Mouse (Mus musculus) T-helper 2 cell (primary cell): ENCODE data around the gene Ssbp4.

ENCODE experiments used
- in situ Hi-C: fragments of 300-600 bp; cut with MboI, MseI; formaldehyde crosslinking; loops from one replicate; pipeline ENCODE4 v1.15.1; 2025; ENCODE audit warnings: high pct_unique_total_duplicates

Gene Ssbp4

GRCm38 (mm10) chr8:70593173-70593572, 15.5 kb downstream of the Ssbp4 start:
- in situ Hi-C loops = no loop called here

DNA sequence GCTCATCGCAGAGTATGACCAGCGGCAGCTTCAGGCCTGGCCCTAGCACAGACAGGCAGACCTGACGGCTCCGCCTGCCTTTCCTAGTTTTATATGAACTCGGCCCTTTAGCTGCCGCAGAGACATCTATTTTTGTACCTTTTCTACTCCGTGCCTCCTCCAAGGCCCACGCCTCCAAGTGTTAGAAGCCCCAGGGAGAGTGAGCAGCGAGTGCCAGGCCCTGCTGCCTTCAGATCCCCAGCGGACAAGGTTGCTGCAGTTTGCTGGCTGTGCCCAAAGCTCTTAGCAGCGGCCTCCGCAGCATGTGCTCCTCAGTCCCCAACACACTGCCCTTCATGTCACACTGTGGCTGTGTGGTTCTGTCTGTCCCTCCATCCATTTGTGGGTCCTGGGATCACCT, 17.1 kb downstream of the Ssbp4 start:
- in situ Hi-C loops = no loop called here

DNA sequence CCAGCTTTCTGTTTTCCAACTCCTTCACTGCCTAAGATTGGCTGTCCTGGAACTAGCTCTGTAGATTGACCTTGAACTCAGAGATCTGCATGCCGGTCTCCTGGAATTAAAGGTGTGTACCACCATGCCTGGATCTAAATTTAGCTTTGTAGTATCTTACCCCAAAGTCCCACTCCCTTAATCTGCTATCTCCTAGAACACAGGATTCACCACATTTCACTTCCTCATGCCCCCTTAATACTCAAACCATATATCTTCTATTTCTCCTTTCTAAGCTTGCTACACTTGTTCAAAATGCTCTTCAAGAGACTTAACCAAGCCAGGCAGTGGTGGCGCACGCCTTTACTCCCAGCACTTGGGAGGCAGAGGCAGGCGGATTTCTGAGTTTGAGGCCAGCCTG, 20.7 kb downstream of the Ssbp4 start:
- in situ Hi-C loops = loop anchor here (5.0 kb wide), 1 partner anchor 36 kb away; no protein-coding TSS in a partner anchor

DNA sequence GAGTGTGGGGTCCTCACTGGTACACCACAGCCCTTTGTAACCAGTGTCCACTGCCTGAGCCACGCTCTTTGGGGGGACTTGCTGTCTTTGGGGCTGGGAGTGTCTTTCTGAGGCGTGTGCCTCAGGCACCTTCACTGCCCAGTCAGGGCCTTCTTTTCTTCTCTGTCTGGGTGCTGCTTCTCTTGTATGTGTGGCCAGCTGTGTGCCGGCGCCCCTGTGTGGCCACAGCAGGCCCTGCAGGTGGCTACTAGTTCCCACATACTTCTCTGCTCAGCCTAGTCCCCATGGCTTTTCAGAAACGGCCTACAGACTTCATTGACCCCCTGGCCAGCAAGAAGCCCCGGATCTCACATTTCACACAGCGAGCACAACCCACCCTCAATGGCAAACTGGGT, 23.4 kb downstream of the Ssbp4 start:
- in situ Hi-C loops = loop anchor here (5.0 kb wide), 1 partner anchor 33 kb away; no protein-coding TSS in a partner anchor

DNA sequence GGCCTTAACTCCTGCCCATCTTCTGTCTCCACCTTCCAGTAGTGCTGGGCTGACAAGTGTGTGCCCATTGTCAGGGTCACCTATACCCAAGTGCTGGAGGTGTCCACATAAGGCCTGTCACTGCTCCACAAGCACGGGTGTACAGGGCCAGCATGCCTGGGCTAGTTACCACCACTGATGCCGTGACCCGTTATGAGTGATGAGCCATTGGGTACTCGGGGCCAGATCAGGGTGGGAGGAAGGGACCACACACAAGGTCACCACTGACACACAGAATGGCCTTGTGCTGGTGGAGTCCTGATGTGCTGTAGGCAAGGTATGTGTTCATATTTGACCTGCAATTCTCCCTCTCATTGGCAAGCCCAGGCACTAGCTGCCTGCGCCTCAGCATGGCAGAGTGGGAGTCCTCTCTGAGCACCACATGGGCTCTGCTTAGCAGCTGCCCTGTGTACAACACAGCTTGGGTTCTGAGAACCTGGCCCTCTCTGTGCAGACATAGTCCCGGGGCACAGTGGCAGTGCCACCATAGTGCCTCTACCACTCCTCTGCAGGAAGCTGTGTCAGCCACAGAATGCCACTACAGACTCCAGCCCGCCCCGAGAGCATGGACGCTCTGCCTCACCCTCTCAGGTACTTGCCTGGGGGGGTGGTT, 23.9 kb downstream of the Ssbp4 start:
- in situ Hi-C loops = loop anchor here (5.0 kb wide), 1 partner anchor 32 kb away; no protein-coding TSS in a partner anchor

- in situ Hi-C loops = no loop called here
Observed at GRCm38 (mm10) chr8:70583476-70584387, 24.9 kb downstream of the Ssbp4 start.

DNA sequence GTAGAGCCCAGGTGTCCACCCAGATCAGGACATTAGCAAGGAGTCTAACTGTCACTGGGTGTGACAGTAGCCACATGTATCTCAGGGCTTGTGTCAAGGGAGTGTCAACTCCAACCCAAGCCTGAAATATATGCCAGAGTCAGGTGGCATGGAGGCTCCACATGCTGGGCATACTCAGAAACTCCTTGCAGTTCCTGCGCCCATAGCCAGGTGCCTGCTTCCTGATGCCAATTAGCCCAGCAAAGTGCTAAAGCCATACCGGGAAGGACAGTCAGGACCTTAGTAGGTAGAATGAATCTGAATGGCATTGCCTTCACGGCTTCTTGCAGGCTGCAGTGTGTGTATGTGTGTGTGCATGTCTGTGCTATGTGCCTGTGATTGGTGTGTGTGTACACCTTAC, 31.5 kb downstream of the Ssbp4 start:
- in situ Hi-C loops = no loop called here

GRCm38 (mm10) chr8:70574915-70575314, 33.8 kb downstream of the Ssbp4 start:
- in situ Hi-C loops = no loop called here

DNA sequence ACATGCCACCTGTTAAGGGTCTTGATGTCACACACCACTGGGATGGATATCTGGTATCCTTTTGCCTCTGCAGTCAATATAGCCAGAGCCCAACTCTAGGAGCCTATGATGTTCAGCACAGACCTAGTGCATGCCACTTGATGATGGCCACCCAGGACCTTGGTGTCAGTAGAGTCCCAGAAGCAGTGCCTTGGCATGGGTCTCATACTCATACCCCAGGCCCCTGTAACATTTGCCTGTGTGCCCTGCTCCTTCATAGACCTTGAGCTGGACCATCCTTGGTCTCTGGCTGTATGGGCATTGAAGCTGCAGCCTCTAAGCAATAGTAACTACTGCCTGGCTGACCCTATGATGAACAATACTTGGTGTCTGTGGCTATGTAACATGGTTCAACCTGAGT, 34.4 kb downstream of the Ssbp4 start:
- in situ Hi-C loops = no loop called here

- in situ Hi-C loops = no loop called here
Observed at GRCm38 (mm10) chr8:70570990-70571389, 37.7 kb downstream of the Ssbp4 start.

- in situ Hi-C loops = no loop called here
Observed at GRCm38 (mm10) chr8:70570360-70570759, 38.3 kb downstream of the Ssbp4 start.

DNA sequence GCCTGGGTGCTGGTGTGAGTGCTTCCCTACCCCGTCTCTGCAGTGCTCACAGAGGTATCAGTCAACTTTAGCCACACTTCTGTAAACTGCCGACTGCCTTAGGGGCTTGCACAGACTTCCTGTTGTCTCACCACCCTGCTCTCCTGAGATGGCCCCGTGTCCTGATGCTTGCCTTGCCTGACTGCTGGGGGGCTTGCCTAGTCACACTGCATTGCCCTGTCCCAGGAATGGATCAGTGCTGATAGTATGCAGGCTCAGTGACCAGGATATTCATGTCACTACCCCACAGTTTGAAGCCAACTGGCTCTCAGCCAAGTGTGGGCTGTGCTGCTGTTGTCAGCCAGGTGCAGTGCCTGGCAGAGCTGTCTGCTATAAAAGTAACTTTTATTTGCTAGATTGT, 43.1 kb downstream of the Ssbp4 start:
- in situ Hi-C loops = no loop called here

DNA sequence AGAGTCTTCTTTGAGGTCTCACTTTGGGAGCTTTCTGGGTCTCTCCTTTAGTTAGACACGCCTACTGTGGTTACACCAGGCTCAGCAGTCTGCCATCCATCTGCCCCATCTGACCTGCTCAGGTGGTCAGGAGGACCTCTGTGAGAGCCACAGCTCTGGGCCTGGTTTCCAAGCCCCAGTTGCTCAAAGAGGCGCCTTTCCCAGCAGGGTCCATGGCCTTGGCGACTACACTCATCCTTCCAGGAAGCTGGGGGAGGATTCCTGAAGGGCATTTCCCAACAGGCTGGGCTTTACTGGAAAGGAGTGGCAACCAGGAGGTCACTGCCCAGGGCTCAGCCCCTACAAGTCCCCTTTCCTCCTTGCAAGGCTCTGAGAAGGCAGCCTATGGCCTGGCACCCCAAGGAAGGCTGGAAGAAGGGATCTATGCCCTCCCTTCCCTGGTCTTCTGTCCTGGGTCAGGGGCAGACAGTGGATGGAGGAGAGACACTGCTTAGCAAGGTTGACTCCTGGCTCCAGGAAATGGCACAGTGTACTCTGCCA, 43.9 kb downstream of the Ssbp4 start:
- in situ Hi-C loops = no loop called here

GRCm38 (mm10) chr8:70563763-70564387, 44.8 kb downstream of the Ssbp4 start:
- in situ Hi-C loops = no loop called here

- in situ Hi-C loops = no loop called here
Observed at GRCm38 (mm10) chr8:70562802-70563201, 45.9 kb downstream of the Ssbp4 start.

- in situ Hi-C loops = no loop called here
Observed at GRCm38 (mm10) chr8:70561809-70562535, 46.7 kb downstream of the Ssbp4 start.

- in situ Hi-C loops = no loop called here
Observed at GRCm38 (mm10) chr8:70561357-70561756, 47.3 kb downstream of the Ssbp4 start.

DNA sequence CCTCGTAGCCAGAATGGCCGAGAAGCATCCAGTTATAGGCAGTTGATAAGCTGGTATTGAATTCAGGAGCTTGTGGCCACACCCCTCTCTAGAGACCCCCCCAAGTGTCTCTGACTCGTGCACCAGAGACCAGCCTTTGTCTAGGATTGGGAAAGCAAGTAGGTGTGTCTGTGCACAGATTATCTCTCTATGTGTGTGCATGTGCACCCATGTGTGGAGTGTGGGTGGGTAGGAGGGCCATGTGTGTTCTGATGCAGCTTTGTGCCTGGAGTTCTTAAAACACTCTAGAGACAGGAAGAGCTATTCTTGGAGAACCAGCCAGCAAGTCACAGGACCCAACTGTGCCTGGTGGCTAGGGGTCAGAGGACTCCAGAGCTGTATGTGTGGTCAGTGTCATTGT, 48.1 kb downstream of the Ssbp4 start:
- in situ Hi-C loops = no loop called here

- in situ Hi-C loops = no loop called here
Observed at GRCm38 (mm10) chr8:70560096-70560495, 48.6 kb downstream of the Ssbp4 start.

DNA sequence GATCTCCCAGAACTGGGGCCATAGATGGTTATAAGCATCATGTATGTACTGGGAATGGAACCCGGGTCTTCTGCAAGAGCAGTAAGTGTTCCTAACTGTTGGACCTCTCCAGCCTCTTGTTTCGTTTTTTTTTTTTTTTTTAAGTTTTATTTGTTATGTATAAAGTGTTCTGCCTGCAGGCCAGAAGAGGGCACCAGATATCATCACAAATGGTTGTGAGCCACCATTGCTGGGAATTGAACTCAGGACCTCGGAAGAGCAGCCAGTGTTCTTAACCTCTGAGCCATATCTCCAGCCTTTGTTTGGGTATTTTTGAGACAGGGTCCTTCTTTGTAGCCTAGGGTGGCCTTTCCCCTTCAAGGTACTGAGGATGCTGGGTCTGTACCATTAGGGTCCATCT, 49.7 kb downstream of the Ssbp4 start:
- in situ Hi-C loops = no loop called here

DNA sequence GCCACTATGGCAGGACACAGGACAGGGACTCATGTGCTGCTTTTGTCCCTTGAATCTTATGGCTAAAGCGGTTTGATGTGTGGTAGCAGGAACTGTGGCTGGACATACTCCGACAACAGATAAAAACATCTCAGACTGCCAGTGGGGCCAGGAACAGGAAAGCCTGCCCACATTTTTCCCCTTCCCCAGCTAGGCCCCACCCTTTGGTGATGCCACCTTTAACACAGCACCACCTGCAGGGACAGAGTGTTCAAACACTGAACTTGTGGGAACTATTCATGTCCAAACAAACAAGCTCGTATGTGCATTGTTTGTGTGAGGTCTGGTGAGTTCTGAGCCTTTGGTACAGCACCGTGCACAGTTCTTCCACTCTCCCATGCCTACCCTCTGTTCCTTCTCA, 50.3 kb downstream of the Ssbp4 start:
- in situ Hi-C loops = no loop called here
